Mouse (Mus musculus): ENCODE measurements around the gene Usp42. TPM values are rescaled to one million over a fixed set of nuclear protein-coding genes. Genes with fewer than 3 reads are reported as not detected.

Gene Usp42
- polyA plus RNA-seq, 1 experiment from 2014 or later = 4.7 TPM

DNA sequence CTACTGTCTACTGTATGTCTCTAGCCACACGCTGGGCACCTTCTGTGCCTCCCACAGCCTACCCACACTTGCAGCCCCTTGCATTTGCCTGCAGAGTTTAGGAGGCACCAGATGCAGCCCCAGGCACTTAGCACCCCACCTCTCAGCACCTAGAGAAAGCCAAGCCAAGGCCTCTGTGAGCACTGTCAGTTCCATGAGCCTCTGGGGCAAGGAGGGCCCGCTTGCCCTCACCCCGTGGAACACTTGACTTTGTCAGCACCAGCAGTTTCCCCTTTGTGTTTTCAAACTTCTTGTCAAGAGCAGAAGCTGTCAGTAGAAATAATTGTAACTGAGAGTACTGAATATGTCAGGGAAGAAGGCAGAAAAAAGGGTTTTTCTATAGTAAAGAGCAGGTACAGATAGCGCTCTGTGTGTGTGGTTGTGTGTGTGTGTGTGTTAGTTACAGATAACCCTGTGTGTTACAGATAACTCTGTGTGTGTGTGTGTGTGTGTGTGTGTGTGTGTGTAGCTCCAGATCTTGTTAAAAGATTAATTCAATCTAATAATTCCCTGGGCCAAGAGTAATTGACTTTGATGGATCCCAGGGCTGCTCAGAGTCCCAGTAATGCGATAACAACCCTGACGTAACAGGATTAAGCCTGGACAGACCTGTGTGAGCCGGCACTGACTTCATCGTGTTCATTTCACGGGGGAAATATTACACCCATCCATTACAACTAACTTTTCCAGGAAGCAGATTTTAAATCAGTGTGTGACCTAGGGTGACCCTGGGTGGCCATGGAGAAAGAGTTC lies 25.9 kb downstream of the Usp42 start:
- Histone ChIP-seq H3K9me3 (ENCODE audit: control insufficient read depth) (no peaks in the 10 kb centered on the region), H3K36me3 (ENCODE audit: control insufficient read depth, insufficient read depth) (peaks cover 77% of the 10 kb centered on the region), H3K9ac (ENCODE audit: low read depth, low read length) (no peak overlapping the region), H3K27ac (ENCODE audit: low read depth, low read length) (no peak overlapping the region), H3K4me2 (replicated peaks; ENCODE audit: low read depth) (no peak overlapping the region), H3K27me3 (replicated peaks; ENCODE audit: control insufficient read depth, insufficient read depth, low read length) (no peaks in the 10 kb centered on the region), H3K4me1 (replicated peaks; ENCODE audit: control insufficient read depth, insufficient read depth, low read length) (no peaks in the 10 kb centered on the region), H3K4me3 (ENCODE audit: low read depth, low read length) (no peak overlapping the region)
- WGBS = 74% methylated on average over 9 of the region's 9 CpGs
- ATAC-seq = no peak
- no peak for TF ChIP-seq CTCF (IDR thresholded peaks at IDR 0.05; ENCODE audit: low read depth)

- H3K27ac ChIP-seq (ENCODE audit: low read depth, low read length) = no peak overlapping the region
- 54% methylated on average over 1 of the region's 1 CpGs for WGBS
- ATAC-seq = no peak
- no peaks in the 10 kb centered on the region for H3K4me1 ChIP-seq (replicated peaks; ENCODE audit: control insufficient read depth, insufficient read depth, low read length)
- H3K36me3 ChIP-seq (ENCODE audit: control insufficient read depth, insufficient read depth) = peaks cover 80% of the 10 kb centered on the region
- no peaks in the 10 kb centered on the region for H3K27me3 ChIP-seq (replicated peaks; ENCODE audit: control insufficient read depth, insufficient read depth, low read length)
- H3K9me3 ChIP-seq (ENCODE audit: control insufficient read depth) = no peaks in the 10 kb centered on the region
- TF ChIP-seq CTCF (IDR thresholded peaks at IDR 0.05; ENCODE audit: low read depth) = no peak
- H3K4me3 ChIP-seq (ENCODE audit: low read depth, low read length) = no peak overlapping the region
- H3K9ac ChIP-seq (ENCODE audit: low read depth, low read length) = no peak overlapping the region
- no peak overlapping the region for H3K4me2 ChIP-seq (replicated peaks; ENCODE audit: low read depth)
Measured at GRCm38 (mm10) chr5:143705659-143705982, 26.5 kb downstream of the Usp42 start.

DNA sequence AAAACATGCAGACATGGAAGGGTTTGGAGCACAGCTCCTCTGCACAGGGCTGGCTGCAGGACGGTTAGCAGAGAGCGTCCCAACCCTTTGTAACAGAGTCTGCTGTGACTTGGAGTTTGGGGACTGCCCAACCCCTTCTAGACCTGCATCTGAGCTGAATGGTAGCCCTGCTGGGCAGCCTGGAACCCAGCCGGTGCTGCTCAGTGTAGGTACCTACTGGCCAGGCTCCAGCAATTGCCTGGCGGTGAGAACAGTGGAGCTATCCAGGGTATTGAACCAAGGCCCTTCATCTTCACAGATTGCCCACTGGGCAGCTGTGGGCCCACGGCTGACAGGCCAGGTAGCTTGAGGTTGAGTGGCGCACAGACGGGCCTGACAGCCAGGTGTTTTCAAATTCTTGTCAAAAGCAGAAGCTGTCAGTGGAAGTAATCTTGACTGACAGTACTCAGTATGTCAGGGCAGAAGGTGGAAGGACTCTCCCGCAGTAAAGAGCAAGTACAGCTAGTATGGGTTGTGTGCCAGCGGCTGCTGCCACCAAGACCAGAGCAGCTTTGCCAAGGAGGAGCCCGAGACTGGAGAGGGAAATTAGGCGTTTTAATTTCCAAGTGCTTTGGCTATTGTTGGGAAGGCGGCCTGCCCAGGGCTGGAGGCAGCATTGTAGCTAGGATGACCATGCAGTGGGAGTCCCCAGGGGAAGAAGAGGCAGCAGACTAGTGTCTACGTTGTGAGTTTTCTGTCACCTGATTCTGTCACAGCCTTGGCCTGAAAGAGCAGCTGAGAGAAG lies 27.0 kb downstream of the Usp42 start:
- H3K9ac ChIP-seq (ENCODE audit: low read depth, low read length) = no peak overlapping the region
- no peak overlapping the region for H3K4me2 ChIP-seq (replicated peaks; ENCODE audit: low read depth)
- ATAC-seq = no peak
- H3K27ac ChIP-seq (ENCODE audit: low read depth, low read length) = no peak overlapping the region
- peaks cover 85% of the 10 kb centered on the region for H3K36me3 ChIP-seq (ENCODE audit: control insufficient read depth, insufficient read depth)
- no peaks in the 10 kb centered on the region for H3K9me3 ChIP-seq (ENCODE audit: control insufficient read depth)
- no peaks in the 10 kb centered on the region for H3K27me3 ChIP-seq (replicated peaks; ENCODE audit: control insufficient read depth, insufficient read depth, low read length)
- H3K4me3 ChIP-seq (ENCODE audit: low read depth, low read length) = no peak overlapping the region
- TF ChIP-seq CTCF (IDR thresholded peaks at IDR 0.05; ENCODE audit: low read depth) = no peak
- no peaks in the 10 kb centered on the region for H3K4me1 ChIP-seq (replicated peaks; ENCODE audit: control insufficient read depth, insufficient read depth, low read length)
- WGBS = 82% methylated on average over 13 of the region's 13 CpGs

GRCm38 (mm10) chr5:143701074-143701473 lies 31.0 kb downstream of the Usp42 start:
- Histone ChIP-seq H3K9ac (ENCODE audit: low read depth, low read length) (no peak overlapping the region), H3K4me1 (replicated peaks; ENCODE audit: control insufficient read depth, insufficient read depth, low read length) (no peaks in the 10 kb centered on the region), H3K4me3 (ENCODE audit: low read depth, low read length) (no peak overlapping the region), H3K9me3 (ENCODE audit: control insufficient read depth) (no peaks in the 10 kb centered on the region), H3K4me2 (replicated peaks; ENCODE audit: low read depth) (no peak overlapping the region), H3K27ac (ENCODE audit: low read depth, low read length) (no peak overlapping the region), H3K36me3 (ENCODE audit: control insufficient read depth, insufficient read depth) (peaks cover 79% of the 10 kb centered on the region), H3K27me3 (replicated peaks; ENCODE audit: control insufficient read depth, insufficient read depth, low read length) (no peaks in the 10 kb centered on the region)
- TF ChIP-seq CTCF (IDR thresholded peaks at IDR 0.05; ENCODE audit: low read depth) = no peak
- ATAC-seq = no peak
- WGBS = 85% methylated on average over 10 of the region's 10 CpGs

DNA sequence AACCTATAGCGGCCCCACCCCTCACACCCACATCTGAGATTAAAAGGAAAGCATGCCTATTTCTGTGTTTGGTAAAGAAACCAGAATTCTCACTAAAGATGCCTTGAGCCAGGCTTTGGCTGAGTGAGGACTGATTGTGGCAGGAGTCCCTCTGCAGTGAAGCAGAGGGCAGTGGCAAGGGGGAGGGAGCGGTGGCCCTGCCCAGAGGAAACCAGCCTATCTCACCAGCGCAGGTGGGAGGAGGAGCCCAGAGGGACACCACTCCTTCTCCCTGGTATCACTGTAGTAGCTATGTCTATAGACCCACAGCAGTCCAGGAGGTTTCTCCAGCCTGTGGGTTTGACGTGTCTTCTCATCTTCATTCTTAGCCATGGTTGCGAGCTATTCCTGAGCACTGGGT lies 31.8 kb downstream of the Usp42 start:
- WGBS = 89% methylated on average over 5 of the region's 5 CpGs

DNA sequence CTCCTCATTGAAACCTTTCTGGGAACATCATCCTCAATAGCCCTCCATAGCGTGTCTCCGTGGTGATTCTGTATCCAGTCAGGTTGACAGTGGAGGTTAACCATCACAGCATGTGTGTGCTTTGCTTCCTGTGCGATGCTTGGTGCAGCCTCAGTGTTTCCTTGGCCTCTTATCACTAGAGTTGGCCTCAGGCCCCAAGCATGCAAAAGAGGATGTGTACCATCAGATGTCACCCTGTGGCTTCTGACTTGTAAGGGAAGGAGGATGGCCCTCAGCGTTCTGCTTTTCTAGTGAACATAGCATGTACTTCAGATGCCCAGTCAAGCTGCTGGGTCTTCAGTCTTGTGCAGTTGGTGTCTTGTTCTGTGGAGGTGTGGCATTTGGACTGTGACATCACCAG lies 33.6 kb downstream of the Usp42 start:
- no peak for TF ChIP-seq CTCF (IDR thresholded peaks at IDR 0.05; ENCODE audit: low read depth)
- ATAC-seq = no peak
- Histone ChIP-seq H3K4me2 (replicated peaks; ENCODE audit: low read depth) (no peak overlapping the region), H3K4me1 (replicated peaks; ENCODE audit: control insufficient read depth, insufficient read depth, low read length) (no peaks in the 10 kb centered on the region), H3K27me3 (replicated peaks; ENCODE audit: control insufficient read depth, insufficient read depth, low read length) (no peaks in the 10 kb centered on the region), H3K9me3 (ENCODE audit: control insufficient read depth) (no peaks in the 10 kb centered on the region), H3K27ac (ENCODE audit: low read depth, low read length) (no peak overlapping the region), H3K4me3 (ENCODE audit: low read depth, low read length) (no peak overlapping the region), H3K36me3 (ENCODE audit: control insufficient read depth, insufficient read depth) (peaks cover 74% of the 10 kb centered on the region), H3K9ac (ENCODE audit: low read depth, low read length) (no peak overlapping the region)
- 86% methylated on average over 4 of the region's 4 CpGs for WGBS

More for the DNA sequence above, 31.8 kb downstream of the Usp42 start:
- H3K9ac ChIP-seq (ENCODE audit: low read depth, low read length) = no peak overlapping the region
- no peak for TF ChIP-seq CTCF (IDR thresholded peaks at IDR 0.05; ENCODE audit: low read depth)
- no peak overlapping the region for H3K4me2 ChIP-seq (replicated peaks; ENCODE audit: low read depth)
- no peak for ATAC-seq
- H3K4me1 ChIP-seq (replicated peaks; ENCODE audit: control insufficient read depth, insufficient read depth, low read length) = no peaks in the 10 kb centered on the region
- peaks cover 76% of the 10 kb centered on the region for H3K36me3 ChIP-seq (ENCODE audit: control insufficient read depth, insufficient read depth)
- no peak overlapping the region for H3K27ac ChIP-seq (ENCODE audit: low read depth, low read length)
- no peaks in the 10 kb centered on the region for H3K9me3 ChIP-seq (ENCODE audit: control insufficient read depth)
- H3K4me3 ChIP-seq (ENCODE audit: low read depth, low read length) = no peak overlapping the region
- no peaks in the 10 kb centered on the region for H3K27me3 ChIP-seq (replicated peaks; ENCODE audit: control insufficient read depth, insufficient read depth, low read length)

Measured in intestine, postnatal 0 days (tissue).